Comparison of ENCODE assay signal across 25 mouse cellular contexts in the genomic region with DNA sequence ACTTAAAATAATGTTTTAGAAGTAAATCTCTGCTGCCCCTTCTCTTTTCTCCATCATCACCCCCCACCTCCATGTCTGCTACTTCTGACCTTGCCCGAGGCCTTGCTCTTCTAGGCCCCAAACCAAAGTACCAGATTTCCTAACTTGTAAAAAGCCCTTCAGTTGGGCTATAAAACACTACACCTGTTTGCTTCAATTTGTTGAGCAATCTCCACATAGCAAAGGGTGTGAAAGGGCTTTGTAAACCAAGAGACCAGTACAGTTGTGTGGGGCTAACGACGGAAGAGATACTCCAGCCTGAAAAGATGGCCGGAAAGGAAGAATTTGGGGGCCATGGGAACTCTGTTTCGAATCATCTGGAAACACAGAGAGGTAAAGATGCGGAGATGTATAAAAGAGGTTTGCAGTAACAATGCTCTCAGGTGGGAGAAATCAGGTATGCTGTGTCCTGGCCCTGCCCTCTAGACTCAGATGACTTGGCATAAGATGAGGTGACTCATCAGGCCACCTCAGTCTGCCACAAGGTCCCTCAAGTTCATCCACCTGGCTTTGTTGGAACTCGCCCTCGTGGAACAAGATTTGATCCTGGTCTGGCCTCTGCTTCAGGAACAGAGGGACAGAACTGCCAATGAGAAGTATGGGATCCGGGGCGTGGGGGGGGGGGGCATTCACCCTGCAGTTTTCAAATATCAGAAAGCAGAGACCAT. TPM values are rescaled to one million over a fixed set of nuclear protein-coding genes. Genes with fewer than 3 reads are reported as not detected.
A peak's percentile ranks its signal among the peaks of the same experiment; 100 is the strongest.
DNase-seq lines count a peak whose midpoint lies in the region; ATAC-seq and TF ChIP-seq lines count a peak whose summit lies in the region.
"Had no signal": no experiment of that assay in that cellular context is flagged by ENCODE, and none has a peak within 500 bp of the region (broad histone marks: within the 10 kb centered on the region; RNA-seq: fewer than 3 reads in every experiment).

No protein-coding gene starts in this region.

- H3K4me2 ChIP-seq in intestine, postnatal 0 days (replicated peaks; ENCODE audit: low read depth): no peak overlapping the region
- no peak overlapping the region for H3K4me2 ChIP-seq in stomach, postnatal 0 days (replicated peaks; ENCODE audit: low read depth)
- H3K4me2 ChIP-seq: heart, embryonic 11.5 days; liver, embryonic 13.5 days; midbrain, embryonic 15.5 days; neural tube, embryonic 13.5 days had no signal

- no peaks in the 10 kb centered on the region for H3K79me2 ChIP-seq in liver, adult 2 months (ENCODE audit: control insufficient read depth, insufficient read depth, low read length)

- H3K9ac ChIP-seq in liver, adult 2 months (ENCODE audit: low read depth, low read length): no peak overlapping the region
- no peak overlapping the region for H3K9ac ChIP-seq in intestine, postnatal 0 days (ENCODE audit: low read depth, low read length)
- H3K9ac ChIP-seq in stomach, postnatal 0 days (ENCODE audit: low read length): no peak overlapping the region
- H3K9ac ChIP-seq: liver, embryonic 13.5 days; midbrain, embryonic 15.5 days; neural tube, embryonic 13.5 days had no signal

- TF ChIP-seq CTCF in liver, adult 2 months (IDR thresholded peaks at IDR 0.05; ENCODE audit: low read depth, low read length): no peak
- no peak for TF ChIP-seq CTCF in intestine, postnatal 0 days (IDR thresholded peaks at IDR 0.05; ENCODE audit: low read depth)
- TF ChIP-seq CTCF in stomach, postnatal 0 days (IDR thresholded peaks at IDR 0.05; ENCODE audit: low read depth): no peak

- no peak for TF ChIP-seq POLR2A in liver, adult 2 months (IDR thresholded peaks at IDR 0.05; ENCODE audit: extremely low read depth, insufficient read depth, low read length)

- peak; percentile 83 for ATAC-seq in intestine, postnatal 0 days
- ATAC-seq in stomach, postnatal 0 days (ENCODE audit: low FRiP score, low TSS enrichment): peak; percentile 80
- ATAC-seq: CD4-positive, CD25-positive, alpha-beta regulatory T cell, adult 4 months; forebrain, embryonic 16.5 days; hindbrain, postnatal 0 days; midbrain, embryonic 15.5 days had no signal

- no peak for TF ChIP-seq EP300 in stomach, postnatal 0 days (optimal IDR thresholded peaks at IDR 0.05)

- 49% methylated on average over 10 of the region's 10 CpGs for WGBS in liver, adult 2 months
- 49% methylated on average over 10 of the region's 10 CpGs for WGBS in intestine, postnatal 0 days
- 65% methylated on average over 10 of the region's 10 CpGs for WGBS in stomach, postnatal 0 days

- no peaks in the 10 kb centered on the region for H3K27me3 ChIP-seq in liver, adult 2 months (ENCODE audit: control insufficient read depth, insufficient read depth, low read length)
- no peaks in the 10 kb centered on the region for H3K27me3 ChIP-seq in intestine, postnatal 0 days (replicated peaks; ENCODE audit: control insufficient read depth, insufficient read depth, low read length)
- H3K27me3 ChIP-seq in stomach, postnatal 0 days (ENCODE audit: control insufficient read depth, insufficient read depth, low read length): no peaks in the 10 kb centered on the region
- H3K27me3 ChIP-seq: liver, embryonic 13.5 days; midbrain, embryonic 15.5 days; neural tube, embryonic 13.5 days had no signal

- H3K4me3 ChIP-seq in liver, adult 2 months (ENCODE audit: insufficient read depth, low read depth, low read length): no peak overlapping the region
- no peak overlapping the region for H3K4me3 ChIP-seq in intestine, postnatal 0 days (ENCODE audit: low read depth, low read length)
- no peak overlapping the region for H3K4me3 ChIP-seq in stomach, postnatal 0 days (ENCODE audit: low read depth, low read length)
- H3K4me3 ChIP-seq: embryonic facial prominence, embryonic 10.5 days; forebrain, embryonic 10.5 days; liver, embryonic 13.5 days; midbrain, embryonic 15.5 days; myocyte; neural tube, embryonic 13.5 days had no signal

- peak; percentile 69 for DNase-seq in liver, adult 2 months (ENCODE audit: extremely low read depth, low read depth, low spot score)
- DNase-seq in liver: no peak
- DNase-seq in urinary bladder, adult 2 months (ENCODE audit: low spot score): peak; percentile 18
- DNase-seq in urinary bladder, postnatal 4 days (ENCODE audit: low spot score in 2 of 2): no peak
- DNase-seq in stomach, postnatal 0 days (ENCODE audit: low spot score): peak; percentile 32
- DNase-seq in embryo, embryonic 11 days: no peak
- DNase-seq in thymus, postnatal 14 days: no peak
- DNase-seq: adrenal gland, postnatal 36 days; cerebellum, adult 9-11 months; gastrocnemius, postnatal 10 days; heart, adult 11 months; kidney, adult 18-20 months; kidney, postnatal 10 days; layer of hippocampus, postnatal 36 days; liver, embryonic 13.5 days had no signal

- no peak overlapping the region for H3K27ac ChIP-seq in liver, adult 2 months (replicated peaks; ENCODE audit: insufficient read depth, low read depth, low read length)
- peak overlapping the region; percentile 91 for H3K27ac ChIP-seq in intestine, postnatal 0 days (ENCODE audit: low read depth, low read length)
- H3K27ac ChIP-seq in stomach, postnatal 0 days (replicated peaks): 0 out of 2 replicates have a peak overlapping the region, but pooled peaks have one; percentile 24
- H3K27ac ChIP-seq: embryonic facial prominence, embryonic 10.5 days; forebrain, embryonic 10.5 days; hindbrain, postnatal 0 days; liver, embryonic 13.5 days; midbrain, embryonic 15.5 days; neural tube, embryonic 13.5 days had no signal

- no peaks in the 10 kb centered on the region for H3K9me3 ChIP-seq in intestine, postnatal 0 days (ENCODE audit: control insufficient read depth)
- H3K9me3 ChIP-seq in stomach, postnatal 0 days (ENCODE audit: control insufficient read depth, low read length): no peaks in the 10 kb centered on the region
- H3K9me3 ChIP-seq: liver, embryonic 13.5 days; midbrain, embryonic 15.5 days; neural tube, embryonic 13.5 days had no signal

- no peaks in the 10 kb centered on the region for H3K4me1 ChIP-seq in liver, adult 2 months (ENCODE audit: control insufficient read depth, insufficient read depth, low read length)
- no peaks in the 10 kb centered on the region for H3K4me1 ChIP-seq in intestine, postnatal 0 days (replicated peaks; ENCODE audit: control insufficient read depth, insufficient read depth, low read length)
- no peaks in the 10 kb centered on the region for H3K4me1 ChIP-seq in stomach, postnatal 0 days (replicated peaks; ENCODE audit: control insufficient read depth, insufficient read depth)
- H3K4me1 ChIP-seq: liver, embryonic 13.5 days; midbrain, embryonic 15.5 days; neural tube, embryonic 13.5 days had no signal

- H3K36me3 ChIP-seq in liver, adult 2 months (ENCODE audit: control insufficient read depth, insufficient read depth, low read length): 0 out of 2 replicates have a peak, but pooled peaks cover 2% of the 10 kb centered on the region
- H3K36me3 ChIP-seq in intestine, postnatal 0 days (ENCODE audit: control insufficient read depth, insufficient read depth): 0 out of 2 replicates have a peak, but pooled peaks cover 2% of the 10 kb centered on the region
- H3K36me3 ChIP-seq in stomach, postnatal 0 days (ENCODE audit: control insufficient read depth, insufficient read depth, low read length): no peaks in the 10 kb centered on the region
- H3K36me3 ChIP-seq: midbrain, embryonic 15.5 days; neural tube, embryonic 13.5 days had no signal

RNA-seq across cellular contexts. Expression of a gene that starts 3.2 kb away (rescaled TPM):
- total RNA-seq in liver, adult 2 months (2014; rRNA removed): 4.1 and 4.6 TPM in 2 replicates
- polyA plus RNA-seq in liver, adult 2 months (2012; rRNA removed): 10.0 and 10.9 TPM in 2 replicates
- 6.9 and 7.9 TPM in 2 replicates for polyA plus RNA-seq in urinary bladder, adult 2 months (2012; rRNA removed)
- 49.8 and 55.6 TPM in 2 replicates for polyA plus RNA-seq in intestine, postnatal 0 days (2015; fragmentation: Nextera tagmentation; extraction: Ambion mirVana)
- polyA plus RNA-seq in stomach, postnatal 0 days (2015; fragmentation: Nextera tagmentation; extraction: Ambion mirVana): 14.2 and 15.4 TPM in 2 replicates

RNA-seq across cellular contexts. Expression of a gene that starts 46.5 kb away (rescaled TPM):
- total RNA-seq in liver, adult 2 months (2014; rRNA removed): 17.5 and 25.6 TPM in 2 replicates
- 10.3 and 13.8 TPM in 2 replicates for polyA plus RNA-seq in liver, adult 2 months (2012; rRNA removed)
- 3.9 and 4.6 TPM in 2 replicates for polyA plus RNA-seq in urinary bladder, adult 2 months (2012; rRNA removed)
- polyA plus RNA-seq in intestine, postnatal 0 days (2015; fragmentation: Nextera tagmentation; extraction: Ambion mirVana): 10.0 and 10.9 TPM in 2 replicates
- polyA plus RNA-seq in stomach, postnatal 0 days (2015; fragmentation: Nextera tagmentation; extraction: Ambion mirVana): 7.7 and 8.3 TPM in 2 replicates

Comparison
In these comparisons a context has a peak if more than half of its experiments do, and no peak if none do; other contexts are left out.
1. DNase-seq: peak in liver, adult 2 months (single experiment), urinary bladder, adult 2 months (single experiment) and stomach, postnatal 0 days (single experiment); none in liver (single experiment), urinary bladder, postnatal 4 days (0 of 2), embryo, embryonic 11 days (single experiment) and thymus, postnatal 14 days (single experiment).